Mouse (Mus musculus): Measurements from ENCODE around the gene Rab30.
"Not testable (repeated sequence)": the region's sequence is repeated elsewhere in the genome, so short reads cannot be mapped to it uniquely, and the experiment has no call there.

Rab30 gene

GRCm38 (mm10) chr7:92750395-92750794 is 9.0 kb downstream of the Rab30 start:
- DNase-seq (ENCODE audit: low spot score in 2 of 2), result no peak

- DNase-seq (ENCODE audit: low spot score in 2 of 2), result no peak
Observed at GRCm38 (mm10) chr7:92758067-92758466, 16.7 kb downstream of the Rab30 start.

- no peak for DNase-seq (ENCODE audit: low spot score in 2 of 2)
Observed at GRCm38 (mm10) chr7:92760651-92761050, 19.2 kb downstream of the Rab30 start.

GRCm38 (mm10) chr7:92761161-92761560 is 19.8 kb downstream of the Rab30 start:
- no peak for DNase-seq (ENCODE audit: low spot score in 2 of 2)

- DNase-seq (ENCODE audit: low spot score in 2 of 2), result no peak
Observed at GRCm38 (mm10) chr7:92765426-92765825, 24.0 kb downstream of the Rab30 start.

GRCm38 (mm10) chr7:92766096-92767090 is 25.0 kb downstream of the Rab30 start:
- DNase-seq (ENCODE audit: low spot score in 2 of 2), result peak in 1 of 2 experiments; percentile 32

GRCm38 (mm10) chr7:92768116-92768515 is 26.7 kb downstream of the Rab30 start:
- not testable (repeated sequence) for DNase-seq (ENCODE audit: low spot score in 2 of 2)

GRCm38 (mm10) chr7:92768859-92769258 is 27.5 kb downstream of the Rab30 start:
- no peak for DNase-seq (ENCODE audit: low spot score in 2 of 2)

- DNase-seq (ENCODE audit: low spot score in 2 of 2), result no peak
Observed at GRCm38 (mm10) chr7:92773006-92773405, 31.6 kb downstream of the Rab30 start.

GRCm38 (mm10) chr7:92773596-92773995 is 32.2 kb downstream of the Rab30 start:
- DNase-seq (ENCODE audit: low spot score in 2 of 2), result no peak

- DNase-seq (ENCODE audit: low spot score in 2 of 2), result no peak
Observed at GRCm38 (mm10) chr7:92774741-92775140, 33.3 kb downstream of the Rab30 start.

- no peak for DNase-seq (ENCODE audit: low spot score in 2 of 2)
Observed at GRCm38 (mm10) chr7:92775703-92776102, 34.3 kb downstream of the Rab30 start.

- no peak for DNase-seq (ENCODE audit: low spot score in 2 of 2)
Observed at GRCm38 (mm10) chr7:92776647-92777046, 35.2 kb downstream of the Rab30 start.

- DNase-seq (ENCODE audit: low spot score in 2 of 2), result peak; percentile 47 to 62
Observed at GRCm38 (mm10) chr7:92777108-92777973, 35.9 kb downstream of the Rab30 start.

GRCm38 (mm10) chr7:92779058-92779457 is 37.7 kb downstream of the Rab30 start:
- no peak for DNase-seq (ENCODE audit: low spot score in 2 of 2)

GRCm38 (mm10) chr7:92781361-92781760 is 40.0 kb downstream of the Rab30 start:
- no peak for DNase-seq (ENCODE audit: low spot score in 2 of 2)

- no peak for DNase-seq (ENCODE audit: low spot score in 2 of 2)
Observed at GRCm38 (mm10) chr7:92781948-92782347, 40.5 kb downstream of the Rab30 start.

GRCm38 (mm10) chr7:92782511-92782910 is 41.1 kb downstream of the Rab30 start:
- DNase-seq (ENCODE audit: low spot score in 2 of 2), result no peak

GRCm38 (mm10) chr7:92783166-92783806 is 41.9 kb downstream of the Rab30 start:
- DNase-seq (ENCODE audit: low spot score in 2 of 2), result no peak

- no peak for DNase-seq (ENCODE audit: low spot score in 2 of 2)
Observed at GRCm38 (mm10) chr7:92783914-92784313, 42.5 kb downstream of the Rab30 start.

GRCm38 (mm10) chr7:92795749-92796148 is 54.3 kb downstream of the Rab30 start:
- DNase-seq (ENCODE audit: low spot score in 2 of 2), result no peak

GRCm38 (mm10) chr7:92796813-92797212 is 55.4 kb downstream of the Rab30 start:
- DNase-seq (ENCODE audit: low spot score in 2 of 2), result no peak

Measured in right cerebral cortex, postnatal 36 days (tissue).